Mouse (Mus musculus): ENCODE measurements around the gene Tmem123.

Gene Tmem123

DNA sequence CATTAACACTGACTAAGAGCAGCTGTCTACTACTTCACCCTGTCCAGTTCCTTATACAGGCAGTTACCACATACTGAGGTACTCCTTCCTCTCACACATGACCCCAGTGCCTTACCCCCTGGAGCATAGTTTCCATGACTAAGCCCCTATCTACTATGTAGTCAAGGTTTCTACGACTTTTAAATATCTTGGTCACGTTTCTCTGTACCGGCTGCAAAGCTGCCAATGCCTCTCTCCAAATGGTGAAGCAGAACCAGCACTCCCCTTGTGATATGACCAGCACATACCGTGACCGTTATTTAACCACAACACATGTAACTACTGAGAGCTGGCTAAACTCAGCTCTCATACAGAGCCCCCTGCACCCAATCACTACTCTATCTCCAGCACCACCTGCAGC, 61.1 kb downstream of the Tmem123 start:
- in situ Hi-C loops (cut with MboI) = no loop called here

DNA sequence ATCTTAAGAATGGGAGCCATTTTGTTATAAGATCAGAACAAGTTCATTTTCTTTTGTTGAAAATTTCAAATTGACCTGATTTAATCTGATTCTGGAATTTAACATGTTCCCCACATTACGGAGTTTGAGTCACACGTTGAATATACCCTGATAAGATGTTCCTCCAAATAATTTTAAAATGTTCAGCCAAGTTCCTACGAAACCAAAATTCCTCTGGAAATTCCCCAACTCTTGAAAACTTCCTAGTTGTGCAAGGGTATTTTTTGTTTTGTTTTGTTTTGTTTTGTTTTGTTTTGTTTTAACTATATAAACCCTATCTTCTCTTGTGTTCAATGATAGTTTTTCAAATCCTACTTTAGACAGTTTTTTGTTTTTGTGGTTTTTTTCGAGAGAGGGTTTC, 64.9 kb downstream of the Tmem123 start:
- in situ Hi-C loops (cut with MboI) = no loop called here

DNA sequence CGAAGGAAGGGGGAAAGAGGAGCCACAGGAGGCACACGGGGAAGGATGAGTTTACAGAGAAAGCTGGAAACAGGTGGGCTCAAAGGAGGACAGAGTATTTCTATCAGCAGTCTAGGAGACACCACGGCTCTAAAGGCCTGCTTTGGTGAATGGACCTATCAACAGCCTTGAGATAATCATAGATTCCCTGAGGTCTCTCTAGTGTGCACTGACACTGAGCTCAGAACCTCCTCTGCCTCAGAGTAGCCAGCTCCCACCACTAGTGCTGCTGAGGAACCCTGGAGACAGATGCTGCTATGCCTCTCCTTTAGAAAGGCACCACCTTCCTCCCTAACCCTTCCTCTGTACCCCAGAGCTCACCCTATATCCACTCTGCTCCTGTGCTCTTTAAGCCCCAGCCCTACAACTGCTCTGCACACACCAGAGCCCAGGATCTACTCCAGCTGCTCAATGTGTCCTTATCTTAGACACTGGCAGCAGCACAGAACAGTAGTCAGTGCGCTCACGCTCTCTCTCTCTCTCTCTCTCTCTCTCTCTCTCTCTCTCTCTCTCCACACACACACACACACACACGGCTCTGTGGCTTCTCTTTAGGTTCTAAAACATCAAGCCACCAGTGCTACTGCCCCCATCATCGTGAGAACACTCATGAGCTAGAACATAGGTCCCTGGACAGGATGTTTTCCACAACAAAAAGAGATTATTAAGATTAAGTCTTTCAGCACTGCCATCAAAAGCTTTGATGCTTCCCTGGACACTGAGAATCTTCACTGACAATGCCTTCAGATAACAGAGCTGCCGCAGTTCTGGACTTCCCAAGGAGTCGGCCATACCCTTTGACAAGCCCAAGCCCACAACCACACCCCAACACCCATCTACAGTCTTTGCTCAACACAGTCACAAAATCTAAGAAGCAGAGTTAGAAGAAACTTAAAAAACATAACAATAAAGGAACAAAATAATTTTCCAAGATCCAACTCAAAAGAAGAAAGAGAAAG, 66.0 kb downstream of the Tmem123 start:
- in situ Hi-C loops (cut with MboI) = loop anchor here (10.0 kb wide), 1 partner anchor 55 kb away; no protein-coding TSS in a partner anchor

DNA sequence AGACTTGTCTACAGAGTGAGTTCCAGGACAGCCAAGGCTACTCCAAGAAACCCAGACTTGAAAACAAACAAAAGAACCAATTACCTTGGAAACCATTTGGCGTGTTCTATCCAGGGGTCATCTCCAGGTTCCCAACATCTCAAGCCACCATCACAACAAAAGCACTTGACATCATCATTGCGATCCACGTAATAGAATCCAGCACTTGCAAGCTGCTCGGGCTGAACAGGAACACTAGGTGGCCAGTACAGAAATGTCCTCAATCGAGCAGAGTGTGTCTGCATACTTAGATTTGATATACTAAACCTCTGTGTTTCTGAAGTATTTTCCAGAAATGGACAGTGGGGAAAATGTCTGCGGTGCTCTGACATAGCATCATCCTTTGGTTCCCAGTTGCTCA, 69.6 kb downstream of the Tmem123 start:
- in situ Hi-C loops (cut with MboI) = loop anchor here (10.0 kb wide), 1 partner anchor 59 kb away; no protein-coding TSS in a partner anchor

DNA sequence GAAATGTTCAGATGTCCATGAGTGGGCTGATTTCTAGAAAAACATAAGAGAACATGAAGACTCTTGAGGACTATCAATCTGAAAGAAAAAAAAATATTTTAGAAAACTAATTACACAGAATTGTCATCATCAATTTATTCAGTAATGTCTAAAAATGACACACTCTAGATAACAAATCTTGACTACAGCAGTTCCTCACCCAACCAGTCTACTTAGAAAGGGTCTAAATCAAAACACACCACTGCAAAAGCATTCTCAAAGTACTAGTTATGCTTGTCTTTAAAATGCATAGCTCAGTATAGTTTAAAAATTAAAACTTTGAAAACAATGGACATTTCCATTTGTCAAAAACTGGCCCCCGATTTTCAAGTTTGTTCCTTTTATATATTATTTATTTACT, 71.5 kb downstream of the Tmem123 start:
- in situ Hi-C loops (cut with MboI) = loop anchor here (10.0 kb wide), 1 partner anchor 61 kb away; no protein-coding TSS in a partner anchor

DNA sequence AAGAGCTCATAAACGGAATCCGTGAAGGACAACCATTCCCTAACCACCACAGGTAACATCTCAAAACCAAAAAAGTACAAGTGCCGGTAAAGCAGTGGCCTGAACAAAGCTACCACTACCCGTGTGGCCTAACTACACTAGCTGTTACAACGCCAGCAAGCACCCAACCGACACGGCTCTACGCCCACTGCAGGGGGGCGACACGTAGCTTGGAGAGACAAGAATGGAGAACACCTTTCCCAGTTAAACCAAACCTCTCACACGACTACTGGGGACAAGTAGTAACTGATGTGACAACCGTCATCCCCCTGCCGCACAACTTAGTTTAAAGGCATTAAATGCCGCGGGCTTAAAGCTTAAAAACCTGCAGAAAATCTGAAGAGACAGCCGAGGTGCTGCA, 72.5 kb downstream of the Tmem123 start:
- in situ Hi-C loops (cut with MboI) = loop anchor here (10.0 kb wide), 1 partner anchor 62 kb away; no protein-coding TSS in a partner anchor

DNA sequence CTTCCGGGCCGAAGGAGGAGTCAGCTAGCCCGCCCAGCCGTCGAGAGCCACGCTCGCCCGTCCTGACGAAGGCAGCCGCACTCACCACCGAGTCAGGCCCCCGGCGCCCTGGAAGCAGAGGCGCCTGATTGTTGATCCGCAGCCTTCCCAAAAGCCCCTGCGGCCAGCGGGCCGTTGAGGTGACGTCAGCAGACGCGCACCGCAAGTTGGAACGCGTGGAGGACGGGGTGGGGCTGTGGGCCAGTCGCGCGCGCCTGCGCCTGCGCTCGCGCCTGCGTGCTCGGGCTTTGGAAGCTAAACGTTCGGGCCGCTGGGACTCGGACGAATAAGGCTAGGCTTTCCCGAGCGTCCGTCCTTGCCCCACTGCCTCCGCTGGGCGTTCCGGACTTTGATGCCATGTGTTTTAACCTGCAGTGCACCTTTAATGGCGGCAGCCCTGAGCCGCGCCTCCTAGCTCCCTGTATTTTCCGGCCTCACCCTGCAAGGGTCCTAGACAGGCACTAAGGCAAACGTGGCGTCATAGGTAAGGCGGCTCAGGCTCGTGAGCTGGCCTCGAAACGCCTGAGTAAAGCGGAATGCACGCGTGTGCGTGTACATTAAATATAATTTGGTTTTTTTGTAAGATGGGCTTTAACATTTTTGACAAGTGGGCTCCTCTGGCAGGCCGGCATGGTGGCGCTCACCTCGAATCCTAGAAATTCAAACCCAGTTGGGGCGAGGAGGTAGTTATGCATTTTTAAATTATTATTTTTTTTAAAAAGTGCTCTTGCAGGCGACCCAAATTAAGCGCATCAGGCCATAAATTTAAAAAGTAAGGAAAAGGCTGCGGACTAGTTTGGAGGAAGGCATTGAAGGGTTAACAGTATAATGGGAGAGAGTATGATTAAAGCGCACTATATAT, 73.3 kb downstream of the Tmem123 start, which contains the start of gene Birc2:
Gene Birc2 (minus strand): TSS at position 160 of the 901 bp plus-strand sequence.
- in situ Hi-C loops (cut with MboI) = loop anchor here (10.0 kb wide), 1 partner anchor 62 kb away; no protein-coding TSS in a partner anchor

DNA sequence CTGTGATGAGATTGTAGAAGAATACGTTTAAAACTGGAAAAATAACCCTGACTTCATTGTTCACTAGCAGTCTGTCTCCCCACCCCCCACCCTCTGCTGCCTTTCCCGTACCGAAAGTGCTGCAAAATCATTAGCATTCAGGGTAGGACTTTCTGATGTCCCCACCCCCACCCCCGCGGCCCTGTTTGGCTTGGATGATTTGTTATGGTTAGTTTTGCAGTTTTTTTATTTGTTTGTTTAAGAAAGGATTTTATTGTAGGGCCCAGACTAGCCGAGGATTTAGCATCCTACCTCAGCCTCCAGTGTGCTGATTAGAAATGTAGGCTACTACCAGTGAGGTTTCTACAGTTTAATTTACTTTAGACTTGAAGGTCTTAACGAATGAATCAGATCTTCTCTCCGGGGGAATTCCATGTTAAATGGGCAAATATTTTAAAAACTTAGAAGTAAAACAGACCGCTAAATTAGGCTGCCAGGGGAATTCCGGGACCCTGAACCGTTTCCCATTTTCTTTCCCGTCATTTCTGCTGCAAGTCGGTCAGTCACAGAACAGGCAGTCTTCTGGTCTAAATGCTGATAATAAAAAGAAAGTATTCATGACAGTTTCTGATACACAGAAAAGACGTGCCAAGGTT, 74.1 kb downstream of the Tmem123 start:
- in situ Hi-C loops (cut with MboI) = loop anchor here (10.0 kb wide), 1 partner anchor 63 kb away; no protein-coding TSS in a partner anchor

DNA sequence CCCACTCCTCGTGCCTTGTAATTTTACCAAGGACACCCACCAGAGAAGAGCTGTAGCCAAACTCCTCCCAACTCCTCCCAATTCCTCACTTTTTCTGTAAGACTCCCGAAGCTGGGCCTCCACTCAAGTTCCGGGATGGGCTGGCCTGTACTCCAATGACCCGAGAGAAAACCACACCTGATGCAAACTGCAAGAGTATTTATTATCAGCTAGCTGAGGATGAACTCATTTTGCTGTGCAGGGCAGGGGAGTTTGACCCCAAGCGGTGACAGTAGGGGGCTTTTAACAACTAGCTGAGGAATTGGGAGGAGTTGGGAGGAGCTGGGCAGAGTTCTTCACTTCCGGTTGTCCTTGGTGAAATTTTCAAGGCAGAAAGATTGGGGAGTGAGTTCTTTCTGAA, 77.4 kb downstream of the Tmem123 start:
- in situ Hi-C loops (cut with MboI) = no loop called here

Measured in mature B cell (primary cell).